Mouse (Mus musculus) erythroblast, embryonic 14.5 days (primary cell): ENCODE measurements around the gene Hivep3.

ENCODE experiments used
- GATA1 ChIP-seq: IDR thresholded peaks from 2 replicates; pipeline ENCODE4 v1.6.1; 2012; ENCODE audit warnings: low read length, inconsistent platforms, mixed read lengths
- TAL1 ChIP-seq: IDR thresholded peaks from 3 replicates; pipeline ENCODE4 v1.6.1; 2012; ENCODE audit warnings: low read length, inconsistent platforms, mixed read lengths

DNA sequence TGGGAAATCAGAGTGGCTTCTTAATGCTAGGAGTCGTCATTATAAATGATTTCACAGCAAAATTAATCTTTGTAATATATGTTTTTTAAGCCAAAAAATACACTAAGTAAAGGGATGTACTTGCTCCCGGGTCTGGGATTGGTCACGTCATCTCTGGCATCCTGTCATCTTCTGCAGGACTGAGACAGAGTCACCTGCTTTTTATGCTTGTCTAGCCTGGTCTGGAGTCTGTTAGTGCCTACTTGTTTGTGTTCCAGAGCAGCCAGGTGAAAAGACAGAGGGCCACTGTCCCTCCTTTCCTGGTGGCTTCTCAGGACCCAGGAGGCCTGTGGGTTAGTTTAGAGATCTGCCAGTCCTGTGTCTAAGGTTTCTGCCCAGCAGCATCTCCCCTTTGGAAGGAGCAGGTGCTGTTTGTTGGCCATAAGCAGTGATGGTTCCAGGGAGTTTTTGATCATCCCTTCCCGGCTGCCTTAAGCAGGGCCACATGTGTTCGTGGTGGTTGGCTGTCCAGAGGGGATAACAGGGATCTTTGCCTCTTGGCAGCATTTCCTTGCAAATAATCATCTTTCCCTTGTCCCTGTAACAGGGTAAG lies 245.8 kb downstream of the Hivep3 start:
- TF ChIP-seq GATA1: no peak
- no peak for TF ChIP-seq TAL1
